Mouse (Mus musculus) hindbrain, embryonic 10.5 days (tissue): ENCODE measurements around the gene Rassf9. TPM values are rescaled to one million over a fixed set of nuclear protein-coding genes. Genes with fewer than 3 reads are reported as not detected.

Source experiments
- DNase-seq: peaks from one replicate; pipeline ENCODE4 v3.0.0-alpha.2; 2017; ENCODE audit warnings: low spot score
- H3K27ac ChIP-seq: fragments of 300-500 bp; sonication (generic); 2 replicates; pipeline ENCODE4 v1.5.1; 2016; ENCODE audit warnings: mild to moderate bottlenecking, moderate library complexity
- H3K27me3 ChIP-seq: fragments of 300-500 bp; sonication (generic); 2 replicates; pipeline ENCODE4 v1.6.1; 2016; ENCODE audit warnings: mild to moderate bottlenecking; ENCODE audit not compliant: poor library complexity, insufficient read depth, severe bottlenecking
- H3K36me3 ChIP-seq: fragments of 300-500 bp; sonication (generic); 2 replicates; pipeline ENCODE4 v1.6.1; 2016; ENCODE audit warnings: mild to moderate bottlenecking, moderate library complexity
- H3K4me1 ChIP-seq: fragments of 300-500 bp; sonication (generic); replicated peaks from 2 replicates; pipeline ENCODE4 v1.6.1; 2016; ENCODE audit warnings: mild to moderate bottlenecking
- H3K4me3 ChIP-seq: fragments of 300-500 bp; sonication (generic); 2 replicates; pipeline ENCODE4 v1.5.1; 2016; ENCODE audit warnings: mild to moderate bottlenecking, moderate library complexity
- H3K9me3 ChIP-seq: fragments of 300-500 bp; sonication (generic); 2 replicates; pipeline ENCODE4 v1.6.1; 2016; ENCODE audit warnings: mild to moderate bottlenecking, moderate library complexity
- WGBS: fragments of 180-500 bp; shearing (Covaris S2); methylation state at CpG from one replicate; pipeline ENCODE4 v1.1.7; 2016; 5-methylcytosine and 5-hydroxymethylcytosine counted together
- polyA plus RNA-seq: library from polyadenylated mRNA; unstranded; fragments of >200 nt; fragmentation: Nextera tagmentation; extraction: Ambion mirVana; gene quantifications from 2 replicates; pipeline ENCODE4 v1.2.1, GENCODE M21; 2016

Gene Rassf9
- polyA plus RNA-seq, result 0.57 and 1.2 TPM in 2 replicates

- peak; percentile 38 for DNase-seq
- Histone ChIP-seq H3K9me3 (no peaks in the 10 kb centered on the region), H3K27ac (peak within 1 kb of the TSS; percentile 78), H3K27me3 (no peaks in the 10 kb centered on the region), H3K4me3 (peak within 1 kb of the TSS; percentile 30; the same call in 1 of the 2 replicates), H3K4me1 (peaks cover 10% of the 10 kb centered on the region; the same call in 1 of the 2 replicates), H3K36me3 (no peaks in the 10 kb centered on the region)
- WGBS, result 14% methylated on average over 5 of the region's 5 CpGs
Observed at GRCm38 (mm10) chr10:102511807-102512461, at the start of gene Rassf9. TSS of gene Rassf9 (plus strand) at chr10:102512222.

- 89% methylated on average over 2 of the region's 2 CpGs for WGBS
- Histone ChIP-seq H3K4me3 (no peak overlapping the region), H3K36me3 (no peaks in the 10 kb centered on the region), H3K4me1 (no peaks in the 10 kb centered on the region), H3K9me3 (no peaks in the 10 kb centered on the region), H3K27me3 (no peaks in the 10 kb centered on the region), H3K27ac (no peak overlapping the region)
- no peak for DNase-seq
Observed at GRCm38 (mm10) chr10:102469412-102469811, 42.6 kb upstream of the Rassf9 start.

- WGBS, result 30% methylated on average over 3 of the region's 3 CpGs
- no peak within 1 kb of the TSS for H3K4me3 ChIP-seq
- DNase-seq, result no peak
Observed at GRCm38 (mm10) chr10:102490386-102490785, 21.6 kb upstream of the Rassf9 start, which contains the start of gene Nts. TSS of gene Nts (minus strand) at chr10:102490486.

GRCm38 (mm10) chr10:102491792-102492191 lies 20.2 kb upstream of the Rassf9 start:
- H3K36me3 ChIP-seq, result no peaks in the 10 kb centered on the region
- no peaks in the 10 kb centered on the region for H3K27me3 ChIP-seq
- no peak overlapping the region for H3K27ac ChIP-seq
- DNase-seq, result peak; percentile 29
- 18% methylated on average over 3 of the region's 3 CpGs for WGBS
- H3K4me3 ChIP-seq, result no peak overlapping the region
- H3K9me3 ChIP-seq, result no peaks in the 10 kb centered on the region
- H3K4me1 ChIP-seq, result no peaks in the 10 kb centered on the region

More at GRCm38 (mm10) chr10:102490386-102490785, 21.6 kb upstream of the Rassf9 start, which contains the start of gene Nts:
- no peaks in the 10 kb centered on the region for H3K9me3 ChIP-seq
- no peaks in the 10 kb centered on the region for H3K27me3 ChIP-seq
- H3K4me1 ChIP-seq, result no peaks in the 10 kb centered on the region
- no peaks in the 10 kb centered on the region for H3K36me3 ChIP-seq
- no peak within 1 kb of the TSS for H3K27ac ChIP-seq

- Histone ChIP-seq H3K36me3 (no peaks in the 10 kb centered on the region), H3K27ac (no peak overlapping the region), H3K27me3 (no peaks in the 10 kb centered on the region), H3K4me1 (no peaks in the 10 kb centered on the region), H3K4me3 (no peak overlapping the region), H3K9me3 (no peaks in the 10 kb centered on the region)
- 33% methylated on average over 4 of the region's 4 CpGs for WGBS
- no peak for DNase-seq
Observed at GRCm38 (mm10) chr10:102498754-102499153, 13.3 kb upstream of the Rassf9 start.

- Histone ChIP-seq H3K27me3 (no peaks in the 10 kb centered on the region), H3K9me3 (no peaks in the 10 kb centered on the region), H3K4me3 (no peak overlapping the region), H3K36me3 (no peaks in the 10 kb centered on the region), H3K4me1 (peaks cover 10% of the 10 kb centered on the region; the same call in 1 of the 2 replicates), H3K27ac (no peak overlapping the region)
- 62% methylated on average over 4 of the region's 4 CpGs for WGBS
- DNase-seq, result no peak
Observed at GRCm38 (mm10) chr10:102507386-102507785, 4.6 kb upstream of the Rassf9 start.

- Histone ChIP-seq H3K27ac (peak overlapping the region; percentile 45; the same call in 1 of the 2 replicates), H3K9me3 (no peaks in the 10 kb centered on the region), H3K4me3 (no peak overlapping the region), H3K4me1 (peaks cover 10% of the 10 kb centered on the region; the same call in 1 of the 2 replicates), H3K36me3 (no peaks in the 10 kb centered on the region), H3K27me3 (no peaks in the 10 kb centered on the region)
- 39% methylated on average over 3 of the region's 3 CpGs for WGBS
- no peak for DNase-seq
Observed at GRCm38 (mm10) chr10:102511461-102511806, 588 bp upstream of the Rassf9 start.

- H3K36me3 ChIP-seq, result no peaks in the 10 kb centered on the region
- peaks cover 10% of the 10 kb centered on the region; the same call in 1 of the 2 replicates for H3K4me1 ChIP-seq
- no peak overlapping the region for H3K4me3 ChIP-seq
- no peak overlapping the region for H3K27ac ChIP-seq
- H3K9me3 ChIP-seq, result no peaks in the 10 kb centered on the region
- WGBS, result 53% methylated on average over 1 of the region's 1 CpGs
- no peak for DNase-seq
- H3K27me3 ChIP-seq, result no peaks in the 10 kb centered on the region
Observed at GRCm38 (mm10) chr10:102514159-102514558, 2.1 kb downstream of the Rassf9 start.

GRCm38 (mm10) chr10:102527901-102528300 lies 15.9 kb downstream of the Rassf9 start:
- Histone ChIP-seq H3K4me1 (no peaks in the 10 kb centered on the region), H3K4me3 (no peak overlapping the region), H3K36me3 (no peaks in the 10 kb centered on the region), H3K9me3 (no peaks in the 10 kb centered on the region), H3K27ac (no peak overlapping the region), H3K27me3 (no peaks in the 10 kb centered on the region)
- WGBS, result 84% methylated on average over 3 of the region's 3 CpGs
- DNase-seq, result no peak

- Histone ChIP-seq H3K27ac (no peak overlapping the region), H3K4me3 (no peak overlapping the region), H3K9me3 (no peaks in the 10 kb centered on the region), H3K4me1 (no peaks in the 10 kb centered on the region), H3K36me3 (no peaks in the 10 kb centered on the region), H3K27me3 (no peaks in the 10 kb centered on the region)
- 78% methylated on average over 4 of the region's 4 CpGs for WGBS
- no peak for DNase-seq
Observed at GRCm38 (mm10) chr10:102553941-102554340, 41.9 kb downstream of the Rassf9 start.

GRCm38 (mm10) chr10:102562488-102562887 lies 50.5 kb downstream of the Rassf9 start:
- WGBS, result 88% methylated on average over 1 of the region's 1 CpGs
- Histone ChIP-seq H3K36me3 (no peaks in the 10 kb centered on the region), H3K27ac (no peak overlapping the region), H3K27me3 (no peaks in the 10 kb centered on the region), H3K4me1 (no peaks in the 10 kb centered on the region), H3K4me3 (no peak overlapping the region), H3K9me3 (no peaks in the 10 kb centered on the region)
- DNase-seq, result no peak

GRCm38 (mm10) chr10:102577970-102578369 lies 65.9 kb downstream of the Rassf9 start:
- no peak for DNase-seq
- H3K4me1 ChIP-seq, result no peaks in the 10 kb centered on the region
- no peaks in the 10 kb centered on the region for H3K9me3 ChIP-seq
- no peak overlapping the region for H3K27ac ChIP-seq
- H3K4me3 ChIP-seq, result no peak overlapping the region
- H3K36me3 ChIP-seq, result no peaks in the 10 kb centered on the region
- WGBS, result 95% methylated on average over 3 of the region's 3 CpGs
- no peaks in the 10 kb centered on the region for H3K27me3 ChIP-seq

GRCm38 (mm10) chr10:102594306-102594705 lies 82.3 kb downstream of the Rassf9 start:
- no peak for DNase-seq

More at GRCm38 (mm10) chr10:102594306-102594705, 82.3 kb downstream of the Rassf9 start:
- Histone ChIP-seq H3K4me3 (no peak overlapping the region), H3K4me1 (no peaks in the 10 kb centered on the region), H3K9me3 (no peaks in the 10 kb centered on the region), H3K27me3 (no peaks in the 10 kb centered on the region), H3K36me3 (no peaks in the 10 kb centered on the region), H3K27ac (no peak overlapping the region)
- 80% methylated on average over 2 of the region's 2 CpGs for WGBS
